Comparison of ENCODE assay signal across 8 mouse cellular contexts in the genomic region with DNA sequence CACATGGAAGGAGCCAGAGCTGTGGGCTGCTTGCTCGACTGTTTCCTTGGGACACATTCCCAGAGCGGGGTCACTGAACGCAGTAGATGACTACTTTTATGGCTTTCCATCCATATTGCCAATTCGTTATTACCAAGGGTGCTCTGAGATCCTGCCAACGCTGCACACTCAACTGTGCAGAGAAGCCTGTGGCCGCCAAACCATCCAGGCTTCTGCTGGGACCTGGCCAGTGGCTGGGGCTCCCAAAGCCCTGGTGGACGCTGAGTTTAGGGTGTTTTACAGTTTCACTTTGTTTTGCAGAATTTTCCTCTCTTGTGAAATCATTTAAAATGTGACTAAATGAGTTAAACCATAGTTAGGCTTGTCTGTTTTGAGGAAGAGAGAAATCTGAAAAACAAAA. TPM values are rescaled to one million over a fixed set of nuclear protein-coding genes. Genes with fewer than 3 reads are reported as not detected.
DNase-seq lines count a peak whose midpoint lies in the region; TF ChIP-seq lines count a peak whose summit lies in the region.

No protein-coding gene starts in this region.

- H3K27ac ChIP-seq in heart, adult 2 months = peak overlapping the region; percentile 74

- no peaks in the 10 kb centered on the region for H3K79me2 ChIP-seq in heart, adult 2 months (replicated peaks; ENCODE audit: control insufficient read depth, insufficient read depth, low read length)

- TF ChIP-seq POLR2A in heart, adult 2 months (IDR thresholded peaks at IDR 0.05; ENCODE audit: insufficient read depth, low read depth, low read length) = no peak

- H3K9ac ChIP-seq in heart, adult 2 months (ENCODE audit: low read depth, low read length) = no peak overlapping the region

- intact Hi-C loops in heart, adult 2 months (cut with DNase I) = no loop called here

- TF ChIP-seq CTCF in heart, adult 2 months (IDR thresholded peaks at IDR 0.05) = 0 out of 2 replicates have a peak, but pooled peaks have one; percentile 11

- H3K36me3 ChIP-seq in heart, adult 2 months (ENCODE audit: control insufficient read depth, insufficient read depth, low read length) = no peaks in the 10 kb centered on the region

- peak; percentile 49 for DNase-seq in ovary, postnatal 36 days (ENCODE audit: low spot score)
- DNase-seq in ovary, adult 18-20 months (ENCODE audit: low spot score) = no peak
- DNase-seq in heart, adult 2 months = peak; percentile 43 to 47
- DNase-seq in kidney, adult 8-10 months = peak; percentile 35 to 53
- peak; percentile 39 for DNase-seq in lung, postnatal 36 days
- no peak for DNase-seq in thymus, postnatal 0 days (ENCODE audit: low spot score)
- no peak for DNase-seq in thymus, postnatal 10 days (ENCODE audit: low spot score in 2 of 2)
- DNase-seq in cerebellum, adult 18-20 months = no peak

- peaks cover 8% of the 10 kb centered on the region for H3K4me1 ChIP-seq in heart, adult 2 months (ENCODE audit: control insufficient read depth, insufficient read depth, low read length)

- H3K4me3 ChIP-seq in heart, adult 2 months = peak overlapping the region; percentile 51

- no peak for TF ChIP-seq EP300 in heart, adult 2 months (IDR thresholded peaks at IDR 0.05; ENCODE audit: insufficient read depth, low read depth, low read length)

- no peaks in the 10 kb centered on the region for H3K27me3 ChIP-seq in heart, adult 2 months (ENCODE audit: control insufficient read depth, insufficient read depth, low read length)

- 39% methylated on average over 7 of the region's 7 CpGs for WGBS in heart, adult 2 months

RNA-seq across cellular contexts. Expression of a gene that starts 32.7 kb away (rescaled TPM):
- not detected for total RNA-seq in heart, adult 2 months (2021)
- polyA plus RNA-seq in heart, adult 2 months (2012; rRNA removed) = 0.79 and 1.8 TPM in 2 replicates
- 0.23 TPM in 1 of 2 replicates, not detected in the other for polyA plus RNA-seq in thymus, postnatal 0 days (2015; fragmentation: Nextera tagmentation; extraction: Ambion mirVana)

Comparison
In these comparisons a context has a peak if more than half of its experiments do, and no peak if none do; other contexts are left out.
1. DNase-seq: peak in ovary, postnatal 36 days (single experiment), heart, adult 2 months (2 of 2), kidney, adult 8-10 months (2 of 2) and lung, postnatal 36 days (single experiment); none in ovary, adult 18-20 months (single experiment), thymus, postnatal 0 days (single experiment), thymus, postnatal 10 days (0 of 2) and cerebellum, adult 18-20 months (0 of 2).